Mouse (Mus musculus) small intestine, adult 2 months (tissue): ENCODE measurements at regions not wholly inside any gene's neighbourhood (a gene's known extent, or its start where the extent isn't known, plus 50 kb on each side); places are given as distances from the start of the nearest gene placed in this dataset.

Source experiments
- CTCF ChIP-seq: fragments of 200-500 bp; IDR thresholded peaks from 2 replicates; pipeline ENCODE4 v1.5.1; 2012; ENCODE audit warnings: low read depth, mild to moderate bottlenecking, control low read depth, inconsistent platforms, low read length, moderate library complexity, mixed read lengths; ENCODE audit not compliant: insufficient replicate concordance, insufficient read length; ENCODE audit errors: extremely low read depth
- POLR2A ChIP-seq: fragments of 200-500 bp; IDR thresholded peaks from 2 replicates; pipeline ENCODE4 v1.6.1; 2012; ENCODE audit warnings: low read depth, mild to moderate bottlenecking, control low read depth, inconsistent platforms, low read length, moderate library complexity

GRCm38 (mm10) chr17:79969500-79969972 lies 73.6 kb upstream of the Atl2 start:
- no peak for TF ChIP-seq POLR2A
- no peak for TF ChIP-seq CTCF
